Mouse (Mus musculus) kidney, postnatal 14 days (tissue): ENCODE measurements around the gene Eps15l1.

Source experiments
- DNase-seq: peaks from one replicate; pipeline ENCODE4 v3.0.0; 2022; ENCODE audit warnings: mixed read lengths

The Eps15l1 gene

DNA sequence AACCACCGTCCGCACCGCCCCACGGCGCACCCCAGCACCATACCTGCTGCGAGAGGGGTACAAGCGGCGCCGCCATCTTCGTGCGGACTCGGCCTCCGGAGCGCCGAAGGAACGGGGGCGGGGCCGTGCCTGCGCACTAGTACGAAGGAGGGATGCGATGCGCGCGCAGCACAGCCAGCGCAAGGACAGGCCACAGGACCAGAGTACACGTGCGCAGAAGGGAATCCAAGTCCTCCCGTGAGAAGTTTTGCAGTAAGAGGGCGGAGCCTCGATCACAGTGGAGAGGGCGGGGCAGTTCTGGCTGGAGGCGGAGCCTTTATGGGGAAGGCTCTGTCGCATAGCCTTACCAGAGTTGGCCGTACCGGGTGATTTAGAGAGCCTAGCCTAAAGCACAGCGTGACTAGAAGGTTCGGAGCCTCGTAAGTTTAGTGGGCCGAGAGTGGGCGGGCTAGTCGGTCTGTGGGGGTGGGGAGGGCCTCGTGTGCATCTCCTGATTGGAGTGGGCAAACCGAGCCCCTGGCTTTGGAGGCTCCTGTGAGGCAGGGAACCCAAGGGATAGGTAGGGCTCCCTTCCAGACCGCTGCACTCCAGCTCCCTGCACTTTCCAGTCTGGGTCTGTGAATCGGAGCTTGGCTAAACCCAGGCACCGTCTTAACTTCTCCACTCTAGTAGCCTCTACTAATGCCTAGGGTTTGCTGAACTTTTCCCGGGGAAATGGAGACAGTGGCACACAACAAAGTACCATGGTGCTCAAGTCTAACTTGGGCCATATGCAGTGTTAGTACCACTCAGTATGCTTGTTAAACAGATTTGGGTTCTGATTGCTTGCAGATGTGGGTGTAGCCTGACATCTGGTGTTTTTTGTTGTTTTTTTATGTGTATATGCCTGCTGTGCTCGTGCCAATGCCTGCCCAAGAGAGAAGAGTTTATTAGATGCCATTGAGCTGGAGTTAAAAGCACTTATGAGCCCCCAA is at the start of gene Eps15l1:
TSS of gene Eps15l1 (minus strand) at position 99 of the 974 bp plus-strand sequence.
- peak; percentile 100 for DNase-seq

DNA sequence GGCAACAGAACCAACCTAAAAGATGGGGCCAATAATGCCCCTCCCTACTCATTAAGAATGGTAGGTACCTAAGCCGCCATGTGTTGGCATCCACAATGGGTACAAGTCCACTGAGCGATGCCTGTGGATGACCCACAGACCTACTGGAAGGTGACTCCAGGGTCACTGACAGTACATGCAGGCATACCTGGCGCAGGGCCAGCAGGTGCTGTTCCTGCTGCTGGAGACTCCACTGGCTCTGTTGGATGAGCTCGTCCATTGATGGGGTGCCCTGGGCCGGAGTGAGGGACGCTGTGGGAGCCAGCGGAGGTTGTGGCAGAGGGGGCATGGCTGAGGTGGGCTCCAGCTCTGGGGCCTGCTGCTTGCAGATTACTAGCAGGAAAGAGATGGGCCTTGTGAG is 49.4 kb upstream of the Eps15l1 start:
- peak; percentile 22 for DNase-seq

DNA sequence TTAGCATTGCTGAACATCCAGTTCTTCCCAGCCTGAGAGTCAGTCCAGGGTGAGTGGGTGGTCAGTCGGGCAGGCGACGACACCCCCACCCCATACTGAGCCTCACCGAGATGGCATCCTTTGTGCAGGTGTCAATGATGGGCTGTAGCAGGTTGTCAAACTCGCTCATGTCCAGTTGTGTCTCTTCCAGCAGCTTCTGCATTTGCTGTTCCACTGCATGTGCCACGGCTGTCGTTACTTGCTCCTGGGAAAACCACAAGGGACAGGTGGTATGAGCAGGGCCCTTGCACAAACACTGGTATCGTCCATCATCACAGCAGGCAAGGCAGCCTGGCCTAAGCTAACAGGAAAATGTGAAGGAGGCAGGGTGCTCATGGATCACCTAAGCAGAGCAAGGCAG is 48.7 kb upstream of the Eps15l1 start:
- no peak for DNase-seq

DNA sequence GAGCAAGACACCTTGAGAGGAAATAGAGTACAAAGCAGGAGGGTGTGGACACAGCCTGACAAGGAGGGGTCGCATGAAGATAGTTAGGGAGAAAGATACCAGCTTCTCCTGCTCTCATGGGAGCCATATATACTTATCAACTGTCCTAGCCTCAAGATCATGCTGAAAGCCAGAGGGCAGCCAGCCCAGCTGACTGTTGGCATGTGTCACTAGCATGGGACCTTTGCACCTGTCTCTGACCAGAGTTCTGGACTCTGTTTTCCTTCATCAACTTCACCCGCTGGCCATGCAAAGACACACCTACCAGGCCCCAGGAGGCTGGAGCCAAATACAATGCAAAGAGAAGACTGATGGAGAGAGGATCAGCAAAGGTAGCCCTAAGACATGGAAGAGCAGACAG is 48.0 kb upstream of the Eps15l1 start:
- peak; percentile 29 for DNase-seq

DNA sequence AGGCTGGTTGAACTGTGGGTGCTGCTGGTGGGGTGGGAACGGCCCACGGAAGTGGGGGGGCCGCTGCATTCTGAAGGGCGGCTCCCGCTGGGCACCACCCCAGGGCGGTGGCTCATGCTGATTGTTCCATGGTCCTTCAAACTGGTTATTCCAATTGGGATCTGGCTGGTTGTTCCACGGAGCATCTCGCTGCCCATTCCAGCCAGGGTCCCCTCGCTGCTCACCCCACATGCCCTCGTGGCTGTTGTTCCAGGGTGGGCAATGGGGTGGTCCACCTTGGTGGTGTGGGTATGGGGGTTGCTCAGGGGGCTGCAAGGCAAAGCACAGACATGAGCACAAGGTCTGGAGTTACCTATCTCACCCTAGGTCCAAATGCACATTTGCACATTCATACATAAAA is 43.0 kb upstream of the Eps15l1 start:
- DNase-seq = no peak

DNA sequence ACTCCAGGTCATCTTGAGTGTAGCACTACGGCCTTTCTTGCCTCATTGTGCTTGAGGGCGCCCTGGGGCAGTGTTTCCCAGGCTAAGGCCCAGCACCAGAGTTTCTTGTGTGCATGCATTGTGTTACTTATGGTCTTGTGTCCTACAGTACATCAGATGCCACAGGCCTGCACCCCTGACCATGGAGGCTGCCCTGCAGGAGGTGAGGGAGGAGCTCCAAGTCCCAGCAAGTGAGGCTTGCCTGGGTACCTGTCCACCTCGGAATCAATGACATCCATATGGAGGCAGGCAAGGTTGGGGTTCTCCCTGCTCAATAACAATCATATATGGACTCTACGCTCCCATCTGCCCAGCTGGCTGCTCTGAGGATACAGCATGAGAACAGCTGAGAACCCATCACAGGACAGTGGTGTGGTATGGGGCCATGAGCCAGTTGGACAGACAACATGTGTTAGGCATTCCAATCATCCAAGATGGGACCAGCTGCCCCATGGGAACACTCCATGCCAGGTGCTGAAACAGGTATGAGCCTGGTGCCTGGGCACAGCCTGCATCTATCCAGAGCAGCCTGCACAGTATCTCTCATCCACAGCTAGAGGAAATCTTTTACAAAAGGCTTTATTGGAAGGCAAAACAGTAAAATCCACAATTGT is 38.7 kb upstream of the Eps15l1 start:
- no peak for DNase-seq

DNA sequence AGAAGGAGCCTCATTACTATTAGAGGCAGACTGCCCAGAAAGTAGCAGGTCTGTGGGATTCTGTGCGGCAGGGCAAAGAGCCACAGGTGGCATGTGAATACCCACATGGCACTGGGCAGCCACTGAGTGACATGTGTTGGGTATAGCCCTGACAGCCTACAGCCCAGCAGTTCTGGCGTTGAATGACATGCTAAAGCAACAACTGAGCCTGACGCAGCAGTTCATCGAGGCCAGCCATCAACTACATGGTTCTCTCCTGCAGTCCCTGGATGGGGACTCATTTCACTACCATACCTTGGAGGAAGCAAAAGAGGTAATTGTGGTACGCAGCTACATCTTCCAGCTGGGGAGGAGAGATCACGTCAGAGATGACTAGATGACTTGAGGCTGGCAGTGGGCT is 37.2 kb upstream of the Eps15l1 start:
- no peak for DNase-seq

DNA sequence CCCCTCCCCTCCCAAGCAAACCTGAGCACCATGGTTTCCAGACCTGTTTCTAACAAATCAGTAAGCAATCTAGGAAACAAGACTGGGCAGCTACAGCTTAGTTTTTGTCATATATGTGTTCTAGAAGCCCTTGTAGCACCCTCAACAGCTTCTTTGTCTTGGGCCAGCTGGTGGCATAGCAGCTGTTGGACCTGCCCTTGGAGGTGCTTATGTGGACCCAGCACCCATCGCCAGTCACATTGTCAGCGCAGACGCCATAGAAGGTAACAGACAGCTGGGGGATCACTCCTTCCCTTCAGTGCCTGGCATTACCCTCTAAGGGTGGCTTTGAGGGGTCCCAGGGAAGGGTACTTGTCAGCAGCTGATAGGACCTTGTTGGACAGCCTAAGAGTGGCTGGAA is 36.5 kb upstream of the Eps15l1 start:
- DNase-seq = no peak

DNA sequence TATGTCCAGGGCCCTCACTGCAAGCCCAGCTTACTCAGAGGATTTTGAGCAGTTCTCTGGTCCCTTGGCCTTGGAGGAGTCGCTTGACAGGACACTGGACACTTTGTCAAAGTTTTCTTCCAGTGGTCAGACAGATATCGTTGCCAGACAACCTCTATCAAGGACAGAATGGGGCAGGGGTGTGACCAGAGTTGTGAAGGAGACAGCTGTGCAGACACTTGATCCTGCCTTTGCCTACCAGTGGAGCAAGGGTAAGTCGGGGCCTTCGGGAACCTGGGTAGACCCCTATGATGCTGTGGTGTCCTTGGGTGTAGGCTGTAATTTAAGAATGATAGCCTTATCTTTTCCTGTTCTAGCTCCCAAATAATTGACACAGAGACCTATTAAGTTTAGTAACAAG is 34.1 kb upstream of the Eps15l1 start:
- no peak for DNase-seq

DNA sequence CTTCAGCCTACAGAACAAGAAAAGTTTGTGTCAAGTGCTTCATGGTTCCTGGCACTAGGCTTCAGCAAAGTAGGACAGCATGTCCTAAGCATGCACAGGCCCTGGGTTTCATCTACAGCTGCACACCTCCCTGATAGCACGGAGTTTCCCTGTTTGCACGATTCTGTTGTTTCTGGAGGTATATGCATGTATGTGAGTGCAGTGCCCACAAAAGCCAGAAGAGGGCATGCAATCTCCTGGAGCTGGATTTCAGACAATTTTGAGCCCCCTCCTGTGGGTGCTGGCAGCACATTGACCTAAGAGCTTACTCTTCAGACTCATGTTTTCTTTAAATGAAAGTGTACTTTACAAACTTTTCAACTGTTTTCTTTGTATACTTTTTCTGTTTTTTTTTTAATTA is 32.6 kb upstream of the Eps15l1 start:
- DNase-seq = no peak

DNA sequence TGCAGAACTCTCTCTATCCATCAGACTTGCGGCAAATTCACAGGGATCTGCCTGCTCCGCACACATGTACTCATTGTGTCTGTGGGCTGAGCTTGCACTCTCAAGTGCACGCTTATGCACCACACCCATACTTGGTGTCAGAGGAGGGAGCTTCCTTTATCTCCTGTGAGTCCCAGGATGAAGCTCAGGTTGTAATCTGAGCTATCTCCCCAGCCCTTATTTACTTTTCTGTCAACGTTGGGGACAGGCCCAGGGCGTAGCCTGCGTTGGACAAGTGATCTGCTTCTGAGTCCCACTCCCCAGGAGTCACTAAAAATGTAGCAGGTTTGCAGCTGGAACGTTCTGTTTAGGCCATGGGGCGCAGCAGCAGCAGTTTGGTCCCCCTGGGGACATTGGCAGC is 30.3 kb upstream of the Eps15l1 start:
- DNase-seq = no peak

DNA sequence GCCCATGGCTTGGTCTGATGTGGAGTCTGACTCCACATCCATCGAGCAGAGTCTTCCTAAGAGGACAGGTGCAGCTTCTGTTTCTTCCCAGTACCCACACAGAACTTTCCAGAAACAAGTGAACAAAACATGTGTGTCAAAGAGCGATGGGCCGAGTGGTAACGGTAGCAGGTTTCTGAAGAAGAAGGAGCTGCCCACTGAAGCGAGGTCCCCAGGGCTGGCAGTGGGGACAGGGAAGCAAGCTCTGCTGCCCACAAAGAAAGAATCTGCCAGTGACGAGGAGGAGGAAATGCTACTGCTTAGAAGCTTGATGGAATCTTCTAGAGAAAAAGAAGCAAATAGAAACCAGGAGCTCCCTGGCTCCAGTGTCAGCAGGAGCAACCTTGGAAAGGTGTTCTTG is 23.8 kb upstream of the Eps15l1 start:
- DNase-seq = no peak

DNA sequence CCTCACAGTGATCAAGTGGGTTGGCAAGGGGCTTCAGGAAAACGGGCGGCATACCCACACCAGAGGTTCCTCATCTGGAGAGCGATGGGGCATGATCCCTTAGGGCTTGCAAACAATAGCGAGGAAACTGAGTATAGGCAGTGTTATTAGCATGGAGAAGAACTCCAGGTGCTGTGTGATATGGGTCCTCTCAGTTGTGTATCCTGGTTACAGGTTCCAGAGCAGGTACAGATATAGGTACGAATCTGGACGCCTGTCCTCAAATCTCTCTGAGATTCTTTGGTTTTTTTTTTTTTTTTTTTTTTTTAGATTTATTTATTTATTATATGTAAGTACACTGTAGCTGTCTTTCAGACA is 22.7 kb upstream of the Eps15l1 start:
- DNase-seq = no peak

DNA sequence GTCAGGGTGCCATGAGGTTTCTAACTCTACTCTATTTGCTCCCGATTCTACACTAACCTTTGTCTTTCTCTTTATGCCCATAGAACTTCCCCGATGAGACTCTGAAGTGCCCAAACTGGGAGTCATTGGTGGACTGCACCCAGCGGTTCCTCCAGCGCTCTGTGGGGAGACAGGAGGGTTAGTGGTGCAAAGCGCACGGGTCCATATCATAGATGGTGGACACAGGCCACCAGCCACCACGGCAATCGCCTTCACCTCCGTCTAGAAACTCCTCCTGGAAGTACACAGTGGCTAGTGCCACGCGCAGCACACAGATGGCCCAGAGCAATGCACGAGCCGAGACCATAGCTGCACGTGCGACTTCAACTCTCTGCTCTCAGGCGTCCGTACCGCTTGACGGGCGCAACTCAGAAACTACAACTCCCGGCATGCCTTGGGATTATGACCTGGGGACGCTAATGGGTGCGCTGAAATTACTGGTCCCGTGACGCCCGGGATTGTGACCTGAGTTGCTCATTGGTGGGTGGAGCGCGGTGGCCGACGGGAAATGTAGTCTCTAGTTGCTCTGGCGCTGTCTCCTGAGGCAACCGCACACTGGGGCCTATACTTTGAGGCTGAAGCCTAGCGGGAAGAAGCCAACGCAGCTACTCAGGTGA is 22.2 kb upstream of the Eps15l1 start, which contains the start of the genes Calr3 and 1700030K09Rik:
TSS of gene Calr3 (minus strand) at position 533 of the 656 bp plus-strand sequence.
TSS of gene 1700030K09Rik (plus strand) at position 543 of the 656 bp plus-strand sequence.
- DNase-seq = peak; percentile 99

DNA sequence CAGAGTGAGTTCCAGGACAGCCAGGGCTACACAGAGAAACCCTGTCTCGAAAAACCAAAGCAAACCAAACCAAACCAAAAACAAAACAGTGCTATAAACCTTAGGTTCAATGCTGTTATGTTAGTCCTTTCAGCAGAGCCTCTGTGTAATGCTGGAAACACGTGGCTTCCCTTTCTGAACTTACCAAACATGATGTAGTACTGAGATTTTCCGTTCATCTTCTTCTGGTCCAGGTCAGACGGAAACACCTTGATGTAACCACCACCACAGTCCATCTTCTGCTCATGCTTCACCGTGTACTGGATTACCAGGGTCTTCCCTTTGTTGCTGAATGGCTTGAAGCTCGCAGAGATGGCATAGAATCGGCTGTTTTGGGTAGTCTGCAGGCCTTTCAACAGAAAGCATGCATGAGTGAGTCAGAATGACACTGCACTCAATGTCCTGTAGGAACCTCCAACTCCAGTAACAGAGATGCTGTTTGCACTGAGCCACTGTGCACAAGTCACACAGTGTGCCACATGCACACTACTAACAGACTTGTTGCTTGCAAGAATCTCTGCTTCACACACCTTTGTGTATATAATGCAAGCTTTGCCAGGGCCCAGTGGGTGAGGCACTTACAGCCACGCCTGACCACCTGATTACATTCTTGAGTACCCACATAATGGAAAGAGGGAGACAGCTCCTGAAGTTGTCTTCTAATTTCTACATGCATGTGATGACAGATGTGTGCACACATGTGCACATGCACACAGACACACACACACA is 17.2 kb upstream of the Eps15l1 start:
- DNase-seq = no peak

DNA sequence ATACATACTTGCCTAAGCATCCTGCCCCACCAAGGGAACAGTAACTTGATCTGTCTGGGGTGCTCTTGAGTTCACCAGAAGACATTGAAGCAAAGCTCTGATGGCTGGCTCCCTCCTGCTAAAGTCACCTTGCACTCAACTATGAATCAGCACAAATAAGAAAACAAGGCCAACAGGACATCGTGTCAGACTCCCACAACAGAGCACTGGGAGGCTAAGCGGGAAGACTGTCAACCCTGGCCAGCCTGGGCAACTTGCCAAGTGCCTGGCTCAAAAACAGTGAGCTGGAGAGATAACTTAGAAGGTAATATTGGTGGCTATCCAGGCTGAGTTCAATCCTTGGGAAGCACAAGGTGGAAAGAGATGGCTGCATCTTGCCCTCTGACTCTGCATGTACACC is 13.7 kb upstream of the Eps15l1 start:
- DNase-seq = peak; percentile 68

DNA sequence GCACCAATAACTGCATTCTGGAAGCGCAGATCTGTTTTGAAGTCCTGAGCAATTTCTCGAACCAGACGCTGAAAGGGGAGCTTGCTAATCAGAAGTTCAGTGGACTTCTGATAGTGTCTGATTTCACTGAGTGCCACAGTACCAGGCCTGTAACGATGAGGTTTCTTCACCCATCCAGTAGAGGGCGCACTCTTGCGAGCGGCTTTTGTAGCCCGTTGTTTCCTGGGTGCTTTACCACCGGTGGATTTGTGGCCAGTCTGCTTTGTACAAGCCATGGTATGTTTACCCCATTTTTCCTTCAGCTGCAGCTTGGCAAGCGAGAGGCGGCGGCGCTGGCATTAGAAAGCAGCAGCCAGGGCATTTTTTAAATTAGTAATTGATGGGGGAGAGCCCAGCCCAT is 8.4 kb upstream of the Eps15l1 start:
- DNase-seq = no peak

DNA sequence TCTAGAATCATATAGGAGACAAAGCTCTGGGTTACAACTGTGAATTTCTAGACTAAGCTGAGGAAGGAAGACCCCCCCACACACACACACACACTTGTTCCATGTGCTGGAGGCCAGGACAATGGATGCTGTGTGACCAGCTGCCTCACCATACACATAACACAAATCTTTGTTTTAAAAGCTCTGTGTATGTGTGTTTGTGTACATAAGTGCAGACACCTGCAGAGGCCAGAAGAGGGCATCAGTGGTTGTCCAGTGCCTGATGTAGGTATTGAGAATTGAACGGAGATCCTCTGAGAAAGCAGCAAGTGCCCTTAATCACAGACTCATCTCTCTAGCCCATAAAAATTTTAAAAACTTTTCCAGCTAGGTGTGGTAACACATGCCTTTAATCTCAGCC is 1.7 kb upstream of the Eps15l1 start:
- DNase-seq = no peak

DNA sequence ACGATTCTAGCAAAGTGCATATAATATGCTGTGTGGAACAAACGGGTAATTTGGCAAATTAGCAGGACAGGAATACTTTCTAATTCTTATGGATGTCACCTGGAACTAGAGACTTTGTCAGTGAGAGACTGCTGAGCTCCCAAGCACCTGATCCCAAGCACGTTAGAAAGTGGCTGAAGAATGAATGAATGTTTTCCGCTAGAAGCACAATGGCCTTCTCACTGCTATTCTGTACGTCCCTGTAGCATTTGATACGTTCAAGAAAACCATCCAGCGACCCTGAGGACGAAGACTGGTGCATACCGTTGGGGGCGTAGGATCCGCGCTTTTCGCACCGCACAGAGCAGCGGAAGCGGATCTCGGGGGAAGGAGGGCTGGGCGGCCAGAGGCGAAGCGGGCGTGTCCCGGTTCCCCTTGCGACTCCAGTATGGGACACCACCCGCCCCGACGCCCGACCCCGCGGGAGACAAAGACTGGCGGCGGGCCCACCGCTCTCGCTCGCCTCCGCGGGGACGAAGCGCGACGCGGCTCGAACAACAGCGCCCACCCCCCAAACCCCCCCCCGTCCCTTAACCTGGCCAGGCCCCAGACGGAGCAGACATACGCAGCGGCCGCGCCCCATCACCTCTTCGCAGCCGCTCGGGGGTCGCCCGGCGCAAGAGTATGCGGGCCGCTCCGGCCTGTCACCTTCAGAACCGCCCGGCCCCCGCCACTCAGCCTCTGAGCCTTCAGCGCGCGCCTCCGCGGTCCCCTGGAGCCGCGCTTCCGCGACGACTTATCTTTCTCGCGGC is 494 bp downstream of the Eps15l1 start:
- peak; percentile 59 for DNase-seq

DNA sequence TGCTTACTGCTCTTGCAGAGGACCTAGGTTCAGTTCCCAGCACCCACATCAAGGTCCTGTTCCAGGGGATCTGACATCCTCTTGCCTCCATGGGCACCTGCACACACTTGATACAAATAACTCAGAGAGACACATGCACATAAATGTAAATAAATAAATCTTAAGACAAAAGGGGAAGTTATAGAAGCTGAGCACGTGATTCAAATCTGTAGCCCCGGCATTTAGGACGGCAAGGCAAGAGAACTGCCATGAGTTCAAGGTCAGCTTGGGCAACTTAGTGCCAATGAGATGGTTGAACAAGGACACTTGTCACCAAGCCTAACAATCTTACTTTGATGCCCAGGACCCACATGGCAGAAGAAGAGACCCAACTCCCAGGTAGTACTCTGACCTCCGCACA is 3.2 kb downstream of the Eps15l1 start:
- no peak for DNase-seq

DNA sequence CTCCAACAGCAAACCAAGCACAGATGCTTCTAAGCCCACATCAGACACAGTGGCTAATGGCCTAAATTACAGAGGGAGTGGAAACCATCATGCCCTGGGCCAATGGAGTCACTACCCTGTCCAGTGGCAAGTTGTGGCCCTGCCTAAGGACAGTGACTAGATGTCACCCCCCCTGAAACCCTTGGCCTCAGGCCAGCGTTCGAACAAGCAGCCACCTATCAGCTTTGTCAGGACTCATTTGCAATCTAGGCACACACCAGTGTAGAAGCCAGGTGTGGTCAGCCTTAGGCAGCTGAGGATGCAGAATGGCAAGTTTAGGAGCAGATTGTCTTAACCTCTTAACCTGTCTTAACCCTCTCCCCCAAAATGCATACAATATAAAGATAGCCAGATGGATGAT is 6.0 kb downstream of the Eps15l1 start:
- no peak for DNase-seq

DNA sequence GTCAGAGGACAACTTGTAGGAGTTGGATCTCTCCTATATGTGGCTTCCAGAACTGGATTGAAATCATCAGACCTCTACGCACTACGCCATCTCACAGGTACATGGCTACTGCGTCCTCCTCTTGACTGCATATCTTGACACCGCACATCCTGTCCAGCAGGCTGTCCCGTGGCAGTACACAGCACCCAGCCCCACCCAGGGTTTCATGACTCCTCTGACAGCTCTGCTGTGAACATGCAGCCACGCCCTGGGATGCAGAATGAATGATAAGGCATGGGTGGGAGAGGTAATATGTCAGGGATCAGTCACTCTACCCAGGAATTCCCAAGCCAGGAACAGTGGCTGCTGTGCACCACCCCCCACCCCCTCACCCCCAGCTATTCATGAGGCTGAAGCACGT is 7.4 kb downstream of the Eps15l1 start:
- DNase-seq = no peak
